Mouse (Mus musculus): ENCODE measurements around the gene Gm1553. TPM values are rescaled to one million over a fixed set of nuclear protein-coding genes. Genes with fewer than 3 reads are reported as not detected.

Gene Gm1553
- polyA plus RNA-seq (2015; fragmentation: Nextera tagmentation; extraction: Ambion mirVana) = not detected in 2 replicates

- no peak within 1 kb of the TSS for H3K9ac ChIP-seq
- H3K4me2 ChIP-seq = no peak within 1 kb of the TSS
- H3K9me3 ChIP-seq = no peaks in the 10 kb centered on the region
- H3K27ac ChIP-seq = no peak within 1 kb of the TSS
- no peaks in the 10 kb centered on the region for H3K36me3 ChIP-seq
- no peak for ATAC-seq (ENCODE audit: insufficient number of reproducible peaks, insufficient read depth, low FRiP score, low TSS enrichment, low read depth)
- H3K4me1 ChIP-seq = no peaks in the 10 kb centered on the region
- 90% methylated on average over 2 of the region's 2 CpGs for WGBS
- H3K4me3 ChIP-seq = no peak within 1 kb of the TSS
- no peaks in the 10 kb centered on the region for H3K27me3 ChIP-seq
These were observed at the start of gene Gm1553 for GRCm38 (mm10) chr10:82492518-82492917. Gene Gm1553, minus strand, starts transcription at chr10:82492618.

Other genes with a start within 250 kb of the Gm1553 start
- gene 4932415D10Rik, start 176.0 kb downstream of the Gm1553 start, polyA plus RNA-seq (2015; fragmentation: Nextera tagmentation; extraction: Ambion mirVana) = not detected in 2 replicates
- 14.0 and 15.9 TPM in 2 replicates for gene Gm4924, start 138.4 kb downstream of the Gm1553 start, polyA plus RNA-seq (2015; fragmentation: Nextera tagmentation; extraction: Ambion mirVana)
- gene 1190007I07Rik, start 130.6 kb upstream of the Gm1553 start, polyA plus RNA-seq (2015; fragmentation: Nextera tagmentation; extraction: Ambion mirVana) = 39.7 and 43.2 TPM in 2 replicates
- 153 and 156 TPM in 2 replicates for gene Tdg, start 137.2 kb upstream of the Gm1553 start, polyA plus RNA-seq (2015; fragmentation: Nextera tagmentation; extraction: Ambion mirVana)
- 14.4 and 15.3 TPM in 2 replicates for gene Glt8d2, start 198.0 kb upstream of the Gm1553 start, polyA plus RNA-seq (2015; fragmentation: Nextera tagmentation; extraction: Ambion mirVana)
- 44.5 and 45.5 TPM in 2 replicates for gene Hcfc2, start 203.5 kb upstream of the Gm1553 start, polyA plus RNA-seq (2015; fragmentation: Nextera tagmentation; extraction: Ambion mirVana)

All from embryonic facial prominence, embryonic 13.5 days (tissue).